Mouse (Mus musculus): ENCODE data around the gene Togaram1.

Gene Togaram1

DNA sequence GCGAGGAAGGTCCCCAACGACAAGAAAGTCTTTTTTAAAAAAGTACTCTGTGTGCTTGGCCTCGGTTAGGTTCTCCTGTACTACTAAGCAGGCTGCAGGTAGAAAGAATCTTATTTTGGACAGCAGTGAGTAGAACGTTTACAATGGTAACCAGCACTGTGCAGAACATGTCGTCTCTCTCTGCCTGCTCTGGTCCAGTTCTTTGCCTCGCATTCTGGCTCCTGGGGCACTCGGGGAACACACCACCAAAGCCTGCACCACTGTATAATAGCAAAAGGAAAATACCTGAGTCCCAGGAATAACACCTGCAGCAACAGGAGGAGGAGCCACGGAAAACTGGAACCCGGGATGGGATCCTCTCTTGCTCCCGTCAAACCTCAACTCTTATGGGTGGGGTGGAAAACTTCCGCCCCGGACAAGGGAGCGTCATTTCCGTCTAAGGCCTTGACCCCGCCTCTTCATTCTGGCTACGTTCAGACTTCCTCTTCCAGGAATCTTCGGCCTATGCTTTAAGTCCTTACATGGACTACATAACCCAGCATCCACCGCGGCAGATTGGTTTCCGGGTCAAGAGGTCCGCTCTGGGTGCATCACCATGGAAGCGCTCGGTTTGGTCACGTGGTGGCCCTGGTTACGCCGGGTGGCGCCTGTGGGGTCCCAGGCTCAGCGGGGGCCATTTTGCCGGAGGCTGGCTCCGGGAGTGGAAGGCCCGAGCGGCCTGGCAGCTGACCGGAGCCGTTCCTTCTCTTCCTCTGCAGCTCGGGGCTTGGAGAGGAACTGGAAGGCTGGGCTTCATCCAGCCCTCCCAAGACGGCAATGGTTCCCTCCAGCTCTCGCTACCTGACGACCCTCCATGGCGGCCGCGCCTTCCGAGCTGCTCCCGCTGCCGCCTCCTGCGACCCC is at the start of gene Togaram1, which contains the start of gene Klhl28:
Togaram1 (plus strand) TSS at position 681 of the 903 bp plus-strand sequence.
Klhl28 (minus strand) TSS at position 411 of the 903 bp plus-strand sequence.
- DNase-seq (ENCODE audit: inconsistent ontology term) = peak; percentile 99

DNA sequence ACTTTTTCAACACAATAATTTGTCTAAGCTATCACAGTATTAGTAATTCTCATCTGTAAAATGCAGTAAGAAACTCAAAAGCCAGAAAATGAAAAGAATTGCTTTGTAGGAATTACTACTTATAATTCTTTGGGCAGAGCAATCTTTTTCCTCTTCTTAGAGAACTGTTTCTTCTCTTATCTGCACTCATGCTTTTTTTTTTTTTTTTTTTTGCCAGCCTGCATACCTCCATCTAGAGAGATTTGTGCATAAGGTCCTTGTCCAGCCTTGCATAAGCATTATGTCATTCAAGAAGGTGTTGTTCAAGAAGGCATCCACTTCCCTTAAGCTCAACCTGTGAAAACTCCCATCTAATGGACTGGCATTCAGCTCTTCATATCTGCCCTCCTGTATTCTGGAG is 48.9 kb upstream of the Togaram1 start:
- no peak for DNase-seq (ENCODE audit: inconsistent ontology term)

DNA sequence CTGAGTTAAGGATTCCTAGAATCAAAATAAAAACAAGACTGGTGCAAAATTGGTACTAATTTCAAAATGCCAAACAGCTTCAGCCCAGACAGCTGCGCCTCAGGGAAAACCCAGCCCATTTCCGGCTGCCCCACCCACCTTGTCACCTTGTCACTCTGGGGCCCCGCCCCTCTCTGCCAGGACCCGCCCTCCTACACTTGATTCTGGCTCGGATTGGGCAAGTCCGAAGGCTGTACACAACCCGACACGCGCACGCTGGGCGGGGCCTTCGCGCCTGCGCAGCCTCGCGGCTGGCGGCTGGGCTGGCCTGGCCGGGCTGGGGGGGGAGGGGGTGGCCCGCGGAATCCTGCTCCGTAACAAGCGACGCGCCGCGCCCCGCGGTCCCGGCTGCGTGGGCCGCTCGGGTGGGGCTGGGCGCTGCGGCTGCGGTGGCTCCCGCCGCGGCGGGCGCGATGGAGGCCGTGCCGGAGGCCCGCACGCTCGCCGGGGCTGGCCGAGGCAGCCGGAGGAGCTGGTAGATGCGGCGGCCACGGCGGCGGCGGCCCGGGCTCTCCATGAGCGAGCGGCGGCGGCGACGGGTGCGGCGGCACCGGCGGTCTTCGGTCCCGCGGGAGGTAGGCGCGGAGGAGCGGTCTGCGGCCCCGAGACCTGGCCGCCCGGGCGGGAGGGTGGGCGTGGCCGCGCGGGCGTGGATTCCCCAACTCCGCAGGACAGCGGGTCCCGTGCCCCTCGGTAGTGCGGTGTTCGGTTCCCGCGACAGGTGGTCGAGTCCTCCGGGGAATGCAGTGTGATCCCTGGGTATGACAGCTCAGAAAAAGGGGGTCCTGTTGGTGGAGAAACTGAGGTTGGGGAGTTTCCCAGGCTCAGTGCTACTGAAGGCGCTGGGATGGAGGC is 47.8 kb upstream of the Togaram1 start, which contains the start of gene Gm527:
Gm527 (plus strand) TSS at position 329 of the 894 bp plus-strand sequence.
- DNase-seq (ENCODE audit: inconsistent ontology term) = peak; percentile 99

DNA sequence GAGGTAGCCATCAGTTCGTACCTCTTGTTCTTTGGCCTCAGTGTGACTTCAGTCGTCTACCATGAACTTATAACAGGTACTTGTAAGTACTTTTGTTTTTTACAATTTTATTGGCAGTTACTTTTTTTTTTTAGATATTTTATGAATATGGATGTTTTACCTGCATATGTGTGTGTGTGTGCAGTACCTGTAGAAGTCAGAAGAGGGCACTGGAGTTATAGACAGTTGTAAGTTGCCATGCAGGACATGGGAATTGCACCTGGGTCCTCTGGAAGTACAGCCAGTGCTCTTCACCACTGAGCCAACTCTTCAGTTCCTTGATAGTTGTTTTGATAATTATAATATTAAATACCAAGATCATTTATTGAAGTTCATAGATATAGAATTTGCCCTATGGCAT is 28.1 kb upstream of the Togaram1 start:
- no peak for DNase-seq (ENCODE audit: inconsistent ontology term)

DNA sequence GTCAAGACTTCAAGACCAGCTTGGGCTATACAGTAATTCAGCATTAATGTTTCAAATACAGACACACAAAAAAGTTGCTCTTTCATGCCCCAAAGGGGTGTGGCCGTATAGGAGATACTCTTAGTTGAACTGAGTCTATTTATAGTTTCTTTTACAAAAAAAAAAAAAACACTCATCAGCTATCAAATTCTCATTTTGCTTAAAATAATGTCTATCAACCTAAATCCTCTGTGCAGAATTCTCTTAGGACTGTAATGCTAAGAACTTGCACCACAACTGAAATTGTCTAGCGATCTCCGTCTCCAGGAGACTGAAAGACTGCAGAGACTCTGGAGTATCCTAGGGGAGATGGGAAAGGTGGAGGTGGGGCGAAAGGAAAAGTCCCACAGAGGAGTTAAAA is 1.0 kb upstream of the Togaram1 start:
- DNase-seq (ENCODE audit: inconsistent ontology term) = no peak

DNA sequence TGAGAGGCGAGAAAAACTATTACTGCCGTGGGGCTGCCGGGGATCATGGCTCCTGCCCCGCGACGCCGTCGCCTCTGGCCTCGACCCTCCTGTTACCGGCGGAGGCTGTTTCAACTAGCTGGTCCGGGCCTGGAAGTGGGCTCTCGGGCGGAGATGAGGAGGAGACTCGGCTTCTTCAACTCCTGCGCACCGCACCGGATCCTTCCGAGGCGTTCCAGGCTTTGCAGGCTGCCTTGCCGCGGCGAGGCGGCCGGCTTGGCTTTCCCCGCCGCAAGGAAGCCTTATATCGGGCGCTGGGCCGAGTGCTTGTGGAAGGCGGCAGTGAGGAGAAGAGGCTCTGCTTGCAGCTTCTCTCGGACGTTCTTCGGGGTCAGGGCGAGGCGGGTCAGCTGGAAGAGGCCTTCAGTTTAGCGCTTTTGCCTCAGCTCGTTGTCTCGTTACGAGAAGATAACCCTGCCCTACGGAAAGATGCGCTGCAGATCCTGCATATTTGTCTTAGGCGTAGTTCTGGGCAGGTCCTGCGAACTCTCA is 562 bp downstream of the Togaram1 start:
- no peak for DNase-seq (ENCODE audit: inconsistent ontology term)

DNA sequence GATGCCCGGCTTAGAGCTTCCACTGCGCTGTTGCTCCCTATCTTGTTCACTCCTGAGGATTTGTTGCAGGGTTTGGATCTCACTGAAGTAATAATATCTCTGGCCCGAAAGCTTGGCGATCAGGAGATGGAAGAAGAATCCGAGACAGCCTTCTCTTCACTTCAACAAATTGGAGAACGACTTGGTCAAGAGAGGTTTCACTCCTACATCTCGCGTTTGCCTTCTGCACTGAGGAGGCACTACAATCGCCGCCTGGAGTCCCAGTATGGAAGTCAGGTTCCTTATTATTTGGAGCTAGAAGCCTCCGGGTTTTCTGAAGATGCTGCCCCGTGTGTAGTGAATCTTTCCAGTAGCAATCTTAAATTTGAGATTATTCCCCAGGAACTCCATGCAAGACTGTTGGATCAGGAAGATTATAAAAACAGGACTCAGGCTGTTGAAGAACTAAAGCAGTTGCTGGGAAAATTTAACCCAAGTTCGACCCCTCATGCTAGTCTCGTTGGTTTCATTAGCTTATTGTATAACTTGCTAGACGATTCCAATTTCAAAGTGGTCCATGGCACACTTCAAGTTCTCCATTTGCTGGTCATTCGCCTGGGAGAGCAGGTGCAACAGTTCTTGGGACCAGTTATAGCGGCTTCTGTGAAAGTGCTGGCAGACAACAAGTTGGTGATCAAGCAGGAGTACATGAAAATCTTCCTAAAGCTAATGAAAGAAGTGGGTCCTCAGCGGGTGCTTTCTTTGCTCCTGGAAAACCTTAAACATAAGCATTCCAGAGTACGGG is 1.2 kb downstream of the Togaram1 start:
- peak; percentile 54 for DNase-seq (ENCODE audit: inconsistent ontology term)

DNA sequence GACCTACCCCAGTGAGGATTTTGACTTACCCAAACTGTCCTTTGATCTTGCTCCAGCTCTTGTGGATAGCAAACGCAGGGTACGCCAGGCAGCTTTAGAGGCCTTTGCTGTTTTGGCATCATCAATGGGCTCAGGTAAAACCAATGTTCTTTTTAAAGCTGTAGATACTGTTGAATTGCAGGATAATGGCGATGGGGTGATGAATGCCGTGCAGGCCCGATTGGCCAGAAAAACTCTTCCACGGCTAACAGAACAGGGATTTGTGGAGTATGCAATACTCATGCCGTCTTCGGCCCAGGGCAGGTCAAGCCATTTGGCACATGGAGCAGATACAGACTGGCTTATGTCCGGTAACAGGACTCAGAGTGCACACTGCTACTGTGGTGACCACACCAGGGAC is 1.9 kb downstream of the Togaram1 start:
- DNase-seq (ENCODE audit: inconsistent ontology term) = no peak

DNA sequence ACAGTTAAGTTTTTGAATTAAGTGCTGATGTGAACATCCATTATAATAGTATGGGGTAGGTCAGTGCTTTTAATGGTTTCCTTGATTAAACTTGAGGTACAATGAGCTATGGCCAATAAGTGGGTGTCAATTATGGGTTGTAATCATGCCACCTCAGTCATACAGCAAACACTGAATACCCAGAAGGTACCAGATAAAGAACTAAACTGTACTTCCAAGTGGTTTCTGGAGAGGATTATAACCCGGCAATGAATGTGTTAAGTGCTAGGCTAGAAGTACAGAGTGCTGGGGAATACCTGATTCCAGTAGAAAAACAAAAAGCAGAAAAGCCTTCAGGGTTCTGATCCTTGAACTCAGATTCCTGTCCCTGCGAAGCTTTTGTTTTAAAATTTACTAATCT is 2.5 kb downstream of the Togaram1 start:
- no peak for DNase-seq (ENCODE audit: inconsistent ontology term)

DNA sequence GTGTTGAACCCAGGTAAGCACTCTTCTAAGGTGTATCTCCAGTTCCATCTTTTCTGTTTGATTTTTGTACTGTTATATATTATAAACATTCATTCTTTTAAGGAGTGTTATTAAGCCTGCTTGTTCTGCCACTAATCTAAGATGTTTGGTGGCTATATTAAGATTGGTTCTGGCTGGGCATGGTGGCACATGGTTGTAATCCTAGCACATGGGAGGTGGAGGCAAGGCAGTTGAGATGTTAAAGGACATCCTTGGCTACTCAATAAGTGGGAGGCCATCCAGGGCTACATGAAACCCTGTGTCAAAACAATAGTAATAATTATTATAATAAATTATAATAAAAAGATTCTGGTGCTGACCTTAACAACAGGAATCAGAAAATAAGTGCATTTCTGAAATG is 5.8 kb downstream of the Togaram1 start:
- no peak for DNase-seq (ENCODE audit: inconsistent ontology term)

DNA sequence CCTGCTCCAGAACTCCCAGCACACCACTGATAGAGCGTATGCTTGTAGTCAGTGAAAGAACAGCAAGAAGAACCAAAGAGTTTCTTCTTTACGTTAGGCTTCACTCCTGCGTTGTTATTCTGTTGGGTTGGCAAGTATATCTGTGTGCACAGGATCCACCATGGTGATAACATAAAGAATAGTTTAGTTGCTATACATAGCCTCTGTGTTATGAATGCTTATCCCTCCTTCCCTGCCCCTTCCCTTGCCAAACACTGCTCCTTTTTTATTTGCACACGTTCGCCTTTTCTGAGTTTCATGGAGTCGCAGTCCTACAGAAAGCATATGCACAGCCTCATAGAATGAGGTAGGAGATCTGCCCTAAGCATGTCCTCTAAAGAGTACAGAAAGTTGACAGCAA is 6.5 kb downstream of the Togaram1 start:
- DNase-seq (ENCODE audit: inconsistent ontology term) = no peak

DNA sequence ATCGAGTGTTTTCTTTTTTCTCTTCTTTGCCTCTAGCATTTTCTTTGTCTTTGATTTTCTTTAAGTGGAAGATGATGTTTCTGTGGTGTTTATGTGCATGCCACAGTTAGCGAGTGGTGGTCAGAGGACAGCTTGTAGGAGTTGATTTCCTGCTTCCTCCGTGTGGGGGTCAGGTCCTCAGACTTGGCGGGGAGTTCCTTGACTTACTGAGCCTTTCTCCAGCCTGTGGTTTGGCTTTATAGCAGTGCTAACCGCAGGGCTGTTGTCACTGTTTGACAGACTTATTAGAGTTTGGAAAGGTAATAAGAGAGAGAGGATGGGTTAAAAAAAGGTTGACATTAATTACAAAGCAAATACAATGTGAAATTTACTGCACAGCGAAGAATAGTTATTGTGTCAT is 10.0 kb downstream of the Togaram1 start:
- no peak for DNase-seq (ENCODE audit: inconsistent ontology term)

DNA sequence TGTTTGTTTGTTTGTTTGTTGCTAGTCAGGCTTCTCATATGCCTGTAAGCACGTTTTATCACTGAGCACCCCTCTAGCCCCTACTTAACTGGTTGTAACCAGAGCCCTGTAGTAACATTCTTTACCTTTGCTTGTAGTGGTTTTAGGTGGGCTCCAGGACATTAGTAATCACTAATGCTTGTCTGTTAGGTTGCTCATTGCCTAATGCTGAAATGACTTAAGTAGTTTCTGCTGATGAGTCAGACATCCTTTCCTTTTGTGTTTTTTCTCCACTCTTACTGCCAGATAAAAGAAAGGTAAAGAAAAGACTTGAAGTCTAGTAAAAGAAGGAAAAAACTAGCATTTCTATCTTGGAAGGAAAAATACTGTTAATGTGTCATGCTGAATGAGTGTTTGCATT is 10.6 kb downstream of the Togaram1 start:
- no peak for DNase-seq (ENCODE audit: inconsistent ontology term)

DNA sequence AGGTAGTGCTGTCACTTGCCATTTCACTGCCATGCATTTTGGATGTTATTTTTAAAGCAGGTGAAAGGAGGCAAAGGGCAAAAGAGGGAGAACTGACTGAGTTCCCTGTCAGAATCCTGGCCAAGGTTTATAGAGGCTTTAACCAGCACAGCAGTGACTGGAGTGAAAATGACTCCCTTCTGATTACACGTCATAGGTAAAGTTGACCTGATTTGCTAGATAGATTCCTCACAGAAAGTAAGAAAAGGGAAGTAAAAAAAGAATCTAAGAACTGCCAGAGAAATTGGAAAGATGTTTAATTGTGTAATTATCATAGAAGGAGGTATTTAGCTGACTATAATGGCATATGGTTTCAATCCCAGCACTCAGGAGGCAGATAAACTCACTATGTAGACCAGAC is 11.9 kb downstream of the Togaram1 start:
- DNase-seq (ENCODE audit: inconsistent ontology term) = no peak

DNA sequence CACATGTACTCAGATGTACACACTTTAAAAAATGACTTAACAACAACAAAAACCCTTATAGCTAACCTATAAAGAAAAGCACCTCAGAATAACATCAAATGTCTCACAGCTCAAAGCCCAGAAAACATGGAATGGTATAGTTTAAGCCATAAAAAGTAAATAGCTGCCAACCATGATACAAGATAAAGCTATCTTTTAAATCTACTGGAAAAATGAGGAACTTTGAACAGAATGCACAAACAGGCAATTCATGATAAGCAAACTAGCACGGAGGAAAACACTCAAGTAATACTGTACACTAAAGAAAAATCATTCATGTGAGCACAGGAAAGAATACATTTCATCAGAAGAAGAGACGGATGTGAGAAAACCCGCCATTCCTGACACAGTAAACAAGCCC is 42.1 kb downstream of the Togaram1 start:
- no peak for DNase-seq (ENCODE audit: inconsistent ontology term)

DNA sequence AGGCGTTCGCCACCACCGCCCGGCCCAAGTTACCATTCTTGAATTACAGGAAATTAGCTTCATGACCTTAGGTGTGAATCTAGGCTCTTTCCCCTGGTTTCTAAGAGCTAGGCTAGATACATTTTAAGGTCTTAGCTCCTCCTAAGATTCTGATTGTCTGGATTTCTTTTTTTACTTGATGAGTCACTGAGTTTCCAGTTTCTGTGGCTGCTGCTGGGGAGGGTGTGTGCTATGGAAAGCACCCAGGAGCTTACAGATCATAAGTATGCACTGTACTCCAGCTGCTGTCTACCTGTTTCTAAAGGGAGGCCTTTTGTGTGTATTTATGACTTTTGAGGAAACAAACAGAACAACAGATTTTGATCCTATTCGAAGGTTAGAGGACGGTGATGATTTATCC is 57.2 kb downstream of the Togaram1 start:
- no peak for DNase-seq (ENCODE audit: inconsistent ontology term)

DNA sequence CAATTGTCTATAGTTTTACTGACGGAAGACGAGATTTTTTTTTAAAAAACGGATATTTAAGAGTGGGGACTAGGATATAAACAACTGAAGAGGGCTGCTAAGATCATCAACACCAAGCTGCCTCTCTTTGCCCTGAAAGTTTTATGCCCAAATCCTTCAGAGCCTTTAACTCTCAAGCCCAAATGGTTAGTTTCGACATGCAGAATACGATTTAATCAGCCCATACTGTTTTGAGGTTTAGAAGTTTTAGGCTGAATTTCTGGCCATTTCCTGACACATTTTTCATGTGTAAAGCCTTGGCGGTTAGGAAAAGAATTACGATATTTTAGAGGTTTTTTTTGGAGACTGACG is 70.2 kb downstream of the Togaram1 start:
- no peak for DNase-seq (ENCODE audit: inconsistent ontology term)

DNA sequence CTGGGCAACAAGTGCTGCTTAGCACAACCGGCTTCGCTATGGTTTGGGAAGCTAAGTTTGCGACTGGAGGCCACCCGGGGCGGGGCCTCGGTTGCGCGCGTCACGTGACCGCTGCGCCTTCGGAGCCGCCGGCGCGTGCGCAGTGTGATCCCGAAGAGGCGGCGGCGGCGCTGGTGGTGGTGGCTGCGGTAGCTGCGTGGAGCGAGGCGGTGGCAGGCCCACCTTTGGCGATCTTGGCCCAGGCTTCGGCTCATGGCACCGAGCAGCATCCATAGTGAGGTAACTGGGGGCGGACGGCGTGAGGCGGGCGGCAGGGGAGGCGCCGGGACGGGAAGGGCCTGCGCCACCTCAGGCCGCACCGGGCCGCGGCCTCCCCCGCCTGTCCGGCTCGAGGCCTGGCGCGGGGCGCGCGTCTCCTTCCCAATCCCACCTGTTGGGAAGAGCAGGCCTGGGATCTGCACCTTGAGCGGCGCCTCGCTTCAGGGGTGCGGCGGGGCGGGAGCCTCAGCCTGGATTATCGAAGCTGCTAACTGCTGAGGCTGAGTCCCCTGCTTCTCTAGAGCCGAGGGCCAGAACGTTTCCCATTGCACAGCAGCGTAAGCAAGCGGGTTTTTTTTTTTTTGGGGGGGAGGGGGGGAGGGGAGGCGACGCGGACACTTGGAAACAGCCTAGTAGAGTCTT is 70.7 kb downstream of the Togaram1 start, which contains the start of gene Prpf39:
Prpf39 (plus strand) TSS at position 144 of the 681 bp plus-strand sequence.
- DNase-seq (ENCODE audit: inconsistent ontology term) = peak; percentile 92

DNA sequence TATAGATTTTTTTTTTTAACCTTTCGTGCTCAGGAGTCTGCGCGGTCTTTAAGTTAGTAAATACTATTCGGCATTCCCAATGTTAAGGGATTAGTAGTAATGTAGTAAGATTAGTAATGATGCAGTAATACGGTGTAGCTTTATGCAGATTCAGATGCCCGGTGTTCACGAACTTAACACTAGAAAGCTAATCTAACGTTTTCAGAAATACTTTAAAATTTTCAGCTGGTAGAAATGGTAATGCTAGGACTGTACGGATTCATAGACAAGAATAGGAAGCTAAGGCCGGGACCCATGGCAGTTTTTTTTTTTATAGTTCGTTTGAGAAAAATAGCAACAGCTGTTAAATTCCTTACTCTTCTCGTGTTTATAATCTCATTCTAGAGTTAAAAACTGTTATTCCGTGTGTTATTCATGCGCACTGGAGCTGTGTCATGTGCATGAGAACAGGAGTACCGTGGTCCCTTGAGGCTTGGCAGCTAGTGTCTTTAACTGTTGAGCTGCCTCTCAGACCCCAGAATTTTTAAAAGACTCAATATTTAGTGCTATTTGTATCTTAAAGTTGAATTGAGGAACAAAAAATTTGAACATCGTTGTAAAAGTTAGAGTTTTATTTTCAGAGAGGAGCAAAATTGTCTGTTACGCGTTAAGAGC is 71.4 kb downstream of the Togaram1 start:
- DNase-seq (ENCODE audit: inconsistent ontology term) = no peak

DNA sequence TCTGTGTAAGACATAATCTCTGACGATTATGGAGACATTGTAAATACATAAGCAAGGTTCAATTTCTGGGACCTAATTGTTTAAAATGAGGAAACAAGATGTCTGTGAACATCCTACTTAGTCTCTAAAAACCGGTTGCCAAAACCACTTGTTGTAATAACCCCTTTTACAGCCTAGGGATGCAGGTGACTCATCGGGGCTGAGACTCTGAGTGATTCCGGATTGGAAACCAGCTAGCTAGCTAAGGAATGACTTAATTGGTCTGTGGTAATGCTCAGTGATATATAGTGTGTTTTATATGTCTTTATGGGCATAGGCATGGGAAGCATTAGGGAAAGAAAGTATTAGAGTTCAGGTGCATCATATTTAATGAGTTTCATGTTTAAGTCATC is 71.9 kb downstream of the Togaram1 start:
- peak; percentile 70 for DNase-seq (ENCODE audit: inconsistent ontology term)
